Mouse (Mus musculus): Measurements from ENCODE around the gene Actbl2. TPM values are rescaled to one million over a fixed set of nuclear protein-coding genes. Genes with fewer than 3 reads are reported as not detected.

Gene Actbl2
- polyA plus RNA-seq, 1 experiment from 2014 or later = not detected

GRCm38 (mm10) chr13:111263186-111263585, 8.4 kb downstream of the Actbl2 start:
- DNase-seq (ENCODE audit: low spot score) (no peak), ATAC-seq (ENCODE audit: insufficient number of reproducible peaks, low FRiP score, low TSS enrichment, low read depth) (no peak)
- no peak overlapping the region for H3K4me3 ChIP-seq (ENCODE audit: low read depth, low read length)
- H3K36me3 ChIP-seq (ENCODE audit: control insufficient read depth, insufficient read depth, low read length) = no peaks in the 10 kb centered on the region
- H3K9me3 ChIP-seq (ENCODE audit: control insufficient read depth, low read length) = no peaks in the 10 kb centered on the region
- H3K4me2 ChIP-seq (ENCODE audit: low read depth, severe bottlenecking) = no peak overlapping the region
- no peaks in the 10 kb centered on the region for H3K4me1 ChIP-seq (ENCODE audit: control insufficient read depth, insufficient read depth, low read length)
- no peaks in the 10 kb centered on the region for H3K27me3 ChIP-seq (ENCODE audit: control insufficient read depth, insufficient read depth, low read length)
- H3K27ac ChIP-seq (replicated peaks; ENCODE audit: low read depth, low read length) = no peak overlapping the region
- 73% methylated on average over 2 of the region's 2 CpGs for WGBS
- H3K9ac ChIP-seq (ENCODE audit: low read length) = no peak overlapping the region

GRCm38 (mm10) chr13:111263758-111264157, 8.9 kb downstream of the Actbl2 start:
- Histone ChIP-seq H3K9me3 (ENCODE audit: control insufficient read depth, low read length) (no peaks in the 10 kb centered on the region), H3K27ac (replicated peaks; ENCODE audit: low read depth, low read length) (no peak overlapping the region), H3K4me2 (ENCODE audit: low read depth, severe bottlenecking) (no peak overlapping the region), H3K4me3 (ENCODE audit: low read depth, low read length) (no peak overlapping the region), H3K36me3 (ENCODE audit: control insufficient read depth, insufficient read depth, low read length) (no peaks in the 10 kb centered on the region), H3K9ac (ENCODE audit: low read length) (no peak overlapping the region), H3K27me3 (ENCODE audit: control insufficient read depth, insufficient read depth, low read length) (no peaks in the 10 kb centered on the region), H3K4me1 (ENCODE audit: control insufficient read depth, insufficient read depth, low read length) (no peaks in the 10 kb centered on the region)
- 86% methylated on average over 3 of the region's 3 CpGs for WGBS
- DNase-seq (ENCODE audit: low spot score) (no peak), ATAC-seq (ENCODE audit: insufficient number of reproducible peaks, low FRiP score, low TSS enrichment, low read depth) (no peak)

- Histone ChIP-seq H3K4me3 (ENCODE audit: low read depth, low read length) (no peak overlapping the region), H3K27me3 (ENCODE audit: control insufficient read depth, insufficient read depth, low read length) (no peaks in the 10 kb centered on the region), H3K4me2 (ENCODE audit: low read depth, severe bottlenecking) (no peak overlapping the region), H3K4me1 (ENCODE audit: control insufficient read depth, insufficient read depth, low read length) (no peaks in the 10 kb centered on the region), H3K36me3 (ENCODE audit: control insufficient read depth, insufficient read depth, low read length) (no peaks in the 10 kb centered on the region), H3K27ac (replicated peaks; ENCODE audit: low read depth, low read length) (no peak overlapping the region), H3K9ac (ENCODE audit: low read length) (no peak overlapping the region), H3K9me3 (ENCODE audit: control insufficient read depth, low read length) (no peaks in the 10 kb centered on the region)
- WGBS = 71% methylated on average over 4 of the region's 4 CpGs
- ATAC-seq (ENCODE audit: insufficient number of reproducible peaks, low FRiP score, low TSS enrichment, low read depth) = no peak
- DNase-seq (ENCODE audit: low spot score) = no peak
Observed at GRCm38 (mm10) chr13:111265231-111266000, 10.6 kb downstream of the Actbl2 start.

- Histone ChIP-seq H3K9ac (ENCODE audit: low read length) (no peak overlapping the region), H3K36me3 (ENCODE audit: control insufficient read depth, insufficient read depth, low read length) (no peaks in the 10 kb centered on the region), H3K27ac (replicated peaks; ENCODE audit: low read depth, low read length) (no peak overlapping the region), H3K4me3 (ENCODE audit: low read depth, low read length) (no peak overlapping the region), H3K4me2 (ENCODE audit: low read depth, severe bottlenecking) (no peak overlapping the region), H3K9me3 (ENCODE audit: control insufficient read depth, low read length) (no peaks in the 10 kb centered on the region), H3K27me3 (ENCODE audit: control insufficient read depth, insufficient read depth, low read length) (no peaks in the 10 kb centered on the region), H3K4me1 (ENCODE audit: control insufficient read depth, insufficient read depth, low read length) (no peaks in the 10 kb centered on the region)
- WGBS = 76% methylated on average over 5 of the region's 5 CpGs
- no peak for DNase-seq (ENCODE audit: low spot score)
- no peak for ATAC-seq (ENCODE audit: insufficient number of reproducible peaks, low FRiP score, low TSS enrichment, low read depth)
Observed at GRCm38 (mm10) chr13:111266855-111267254, 12.0 kb downstream of the Actbl2 start.

GRCm38 (mm10) chr13:111268992-111269391, 14.2 kb downstream of the Actbl2 start:
- Histone ChIP-seq H3K36me3 (ENCODE audit: control insufficient read depth, insufficient read depth, low read length) (no peaks in the 10 kb centered on the region), H3K27me3 (ENCODE audit: control insufficient read depth, insufficient read depth, low read length) (no peaks in the 10 kb centered on the region), H3K4me3 (ENCODE audit: low read depth, low read length) (no peak overlapping the region), H3K4me1 (ENCODE audit: control insufficient read depth, insufficient read depth, low read length) (no peaks in the 10 kb centered on the region), H3K9ac (ENCODE audit: low read length) (no peak overlapping the region), H3K9me3 (ENCODE audit: control insufficient read depth, low read length) (no peaks in the 10 kb centered on the region), H3K27ac (replicated peaks; ENCODE audit: low read depth, low read length) (no peak overlapping the region), H3K4me2 (ENCODE audit: low read depth, severe bottlenecking) (no peak overlapping the region)
- ATAC-seq (ENCODE audit: insufficient number of reproducible peaks, low FRiP score, low TSS enrichment, low read depth) (no peak), DNase-seq (ENCODE audit: low spot score) (no peak)
- WGBS = 87% methylated on average over 5 of the region's 5 CpGs

- Histone ChIP-seq H3K36me3 (ENCODE audit: control insufficient read depth, insufficient read depth, low read length) (no peaks in the 10 kb centered on the region), H3K9me3 (ENCODE audit: control insufficient read depth, low read length) (no peaks in the 10 kb centered on the region), H3K27ac (replicated peaks; ENCODE audit: low read depth, low read length) (no peak overlapping the region), H3K4me2 (ENCODE audit: low read depth, severe bottlenecking) (no peak overlapping the region), H3K4me3 (ENCODE audit: low read depth, low read length) (no peak overlapping the region), H3K27me3 (ENCODE audit: control insufficient read depth, insufficient read depth, low read length) (no peaks in the 10 kb centered on the region), H3K4me1 (ENCODE audit: control insufficient read depth, insufficient read depth, low read length) (no peaks in the 10 kb centered on the region), H3K9ac (ENCODE audit: low read length) (no peak overlapping the region)
- ATAC-seq (ENCODE audit: insufficient number of reproducible peaks, low FRiP score, low TSS enrichment, low read depth) = no peak
- no peak for DNase-seq (ENCODE audit: low spot score)
- 83% methylated on average over 13 of the region's 13 CpGs for WGBS
Observed at GRCm38 (mm10) chr13:111269789-111270335, 15.0 kb downstream of the Actbl2 start.

GRCm38 (mm10) chr13:111271868-111272267, 17.1 kb downstream of the Actbl2 start:
- no peaks in the 10 kb centered on the region for H3K27me3 ChIP-seq (ENCODE audit: control insufficient read depth, insufficient read depth, low read length)
- H3K4me1 ChIP-seq (ENCODE audit: control insufficient read depth, insufficient read depth, low read length) = no peaks in the 10 kb centered on the region
- ATAC-seq (ENCODE audit: insufficient number of reproducible peaks, low FRiP score, low TSS enrichment, low read depth) (no peak), DNase-seq (ENCODE audit: low spot score) (no peak)
- no peak overlapping the region for H3K9ac ChIP-seq (ENCODE audit: low read length)
- no peak overlapping the region for H3K27ac ChIP-seq (replicated peaks; ENCODE audit: low read depth, low read length)
- H3K36me3 ChIP-seq (ENCODE audit: control insufficient read depth, insufficient read depth, low read length) = no peaks in the 10 kb centered on the region
- 84% methylated on average over 8 of the region's 8 CpGs for WGBS
- H3K4me3 ChIP-seq (ENCODE audit: low read depth, low read length) = no peak overlapping the region
- no peak overlapping the region for H3K4me2 ChIP-seq (ENCODE audit: low read depth, severe bottlenecking)
- no peaks in the 10 kb centered on the region for H3K9me3 ChIP-seq (ENCODE audit: control insufficient read depth, low read length)

- no peak overlapping the region for H3K9ac ChIP-seq (ENCODE audit: low read length)
- ATAC-seq (ENCODE audit: insufficient number of reproducible peaks, low FRiP score, low TSS enrichment, low read depth) = no peak
- no peak overlapping the region for H3K4me2 ChIP-seq (ENCODE audit: low read depth, severe bottlenecking)
- H3K9me3 ChIP-seq (ENCODE audit: control insufficient read depth, low read length) = no peaks in the 10 kb centered on the region
- no peak for DNase-seq (ENCODE audit: low spot score)
- 87% methylated on average over 10 of the region's 10 CpGs for WGBS
- H3K27me3 ChIP-seq (ENCODE audit: control insufficient read depth, insufficient read depth, low read length) = no peaks in the 10 kb centered on the region
- H3K36me3 ChIP-seq (ENCODE audit: control insufficient read depth, insufficient read depth, low read length) = no peaks in the 10 kb centered on the region
- H3K27ac ChIP-seq (replicated peaks; ENCODE audit: low read depth, low read length) = no peak overlapping the region
- H3K4me1 ChIP-seq (ENCODE audit: control insufficient read depth, insufficient read depth, low read length) = no peaks in the 10 kb centered on the region
- no peak overlapping the region for H3K4me3 ChIP-seq (ENCODE audit: low read depth, low read length)
Observed at GRCm38 (mm10) chr13:111286461-111287385, 31.9 kb downstream of the Actbl2 start.
